Mouse (Mus musculus) midbrain, embryonic 13.5 days (tissue): ENCODE measurements around the gene Zfp790. TPM values are rescaled to one million over a fixed set of nuclear protein-coding genes. Genes with fewer than 3 reads are reported as not detected.

Source experiments
- ATAC-seq: fragments of 200-750 bp; cut with Nextera tagmentation; 2 replicates; pipeline ENCODE4 v1.8.0; 2017; ENCODE audit warnings: mild to moderate bottlenecking, moderate TSS enrichment, moderate library complexity
- H3K27ac ChIP-seq: fragments of 300-500 bp; sonication (generic); 2 replicates; pipeline ENCODE4 v1.5.1; 2015; ENCODE audit warnings: inconsistent platforms, mild to moderate bottlenecking, moderate library complexity
- H3K27me3 ChIP-seq: fragments of 300-500 bp; sonication (generic); 2 replicates; pipeline ENCODE4 v1.6.1; 2015; ENCODE audit warnings: mild to moderate bottlenecking, inconsistent platforms
- H3K36me3 ChIP-seq: fragments of 300-500 bp; sonication (generic); 2 replicates; pipeline ENCODE4 v1.6.1; 2015; ENCODE audit warnings: mild to moderate bottlenecking, inconsistent platforms
- H3K4me1 ChIP-seq: fragments of 300-500 bp; sonication (generic); replicated peaks from 2 replicates; pipeline ENCODE4 v1.6.1; 2015; ENCODE audit warnings: inconsistent platforms
- H3K4me2 ChIP-seq: fragments of 300-500 bp; sonication (generic); replicated peaks from 2 replicates; pipeline ENCODE4 v1.6.1; 2015; ENCODE audit warnings: moderate library complexity, mild to moderate bottlenecking, inconsistent platforms
- H3K4me3 ChIP-seq: fragments of 300-500 bp; sonication (generic); replicated peaks from 2 replicates; pipeline ENCODE4 v1.5.1; 2015; ENCODE audit warnings: mild to moderate bottlenecking, inconsistent platforms
- H3K9ac ChIP-seq: fragments of 300-500 bp; sonication (generic); replicated peaks from 2 replicates; pipeline ENCODE4 v1.6.1; 2015; ENCODE audit warnings: mild to moderate bottlenecking, inconsistent platforms
- H3K9me3 ChIP-seq: fragments of 300-500 bp; sonication (generic); 2 replicates; pipeline ENCODE4 v1.6.1; 2016; ENCODE audit warnings: mild to moderate bottlenecking, inconsistent platforms
- WGBS: fragments of 180-500 bp; shearing (Covaris S2); methylation state at CpG from one replicate; pipeline ENCODE4 v1.1.7; 2015; 5-methylcytosine and 5-hydroxymethylcytosine counted together
- polyA plus RNA-seq: library from polyadenylated mRNA; unstranded; fragments of >200 nt; fragmentation: Nextera tagmentation; extraction: Ambion mirVana; gene quantifications from 2 replicates; pipeline ENCODE4 v1.2.1, GENCODE M21; 2015

Zfp790 gene
- polyA plus RNA-seq, 1 experiment from 2014 or later: 29.7 TPM

- H3K4me1 ChIP-seq: no peaks in the 10 kb centered on the region
- H3K27ac ChIP-seq: no peak overlapping the region
- no peak for ATAC-seq
- no peaks in the 10 kb centered on the region for H3K9me3 ChIP-seq
- no peak overlapping the region for H3K9ac ChIP-seq
- H3K27me3 ChIP-seq: peaks cover 17% of the 10 kb centered on the region; the same call in 1 of the 2 replicates
- peaks cover 78% of the 10 kb centered on the region for H3K36me3 ChIP-seq
- WGBS: 32% methylated on average over 27 of the region's 27 CpGs
- H3K4me3 ChIP-seq: no peak overlapping the region
- no peak overlapping the region for H3K4me2 ChIP-seq
Observed at GRCm38 (mm10) chr7:29792906-29793305, 23.0 kb upstream of the Zfp790 start.

- Histone ChIP-seq H3K4me1 (no peaks in the 10 kb centered on the region), H3K4me3 (no peak overlapping the region), H3K36me3 (peaks cover 9% of the 10 kb centered on the region; the same call in 1 of the 2 replicates), H3K9ac (no peak overlapping the region), H3K27ac (no peak overlapping the region), H3K27me3 (no peaks in the 10 kb centered on the region), H3K9me3 (0 out of 2 replicates have a peak, but pooled peaks cover 4% of the 10 kb centered on the region), H3K4me2 (no peak overlapping the region)
- 71% methylated on average over 5 of the region's 5 CpGs for WGBS
- ATAC-seq: no peak
Observed at GRCm38 (mm10) chr7:29807046-29807445, 8.9 kb upstream of the Zfp790 start.

- Histone ChIP-seq H3K27me3 (no peaks in the 10 kb centered on the region), H3K9me3 (0 out of 2 replicates have a peak, but pooled peaks cover 4% of the 10 kb centered on the region), H3K36me3 (peaks cover 9% of the 10 kb centered on the region; the same call in 1 of the 2 replicates), H3K4me2 (no peak overlapping the region), H3K4me1 (peaks cover 27% of the 10 kb centered on the region), H3K4me3 (no peak overlapping the region), H3K27ac (no peak overlapping the region), H3K9ac (no peak overlapping the region)
- ATAC-seq: no peak
- 97% methylated on average over 1 of the region's 1 CpGs for WGBS
Observed at GRCm38 (mm10) chr7:29812244-29812643, 3.7 kb upstream of the Zfp790 start.

GRCm38 (mm10) chr7:29814381-29814780 is 1.5 kb upstream of the Zfp790 start:
- no peak for ATAC-seq
- Histone ChIP-seq H3K9ac (0 out of 2 replicates have a peak overlapping the region, but pooled peaks have one; percentile 71), H3K4me3 (peak overlapping the region; percentile 66), H3K9me3 (0 out of 2 replicates have a peak, but pooled peaks cover 4% of the 10 kb centered on the region), H3K4me2 (peak overlapping the region; percentile 80), H3K4me1 (peaks cover 43% of the 10 kb centered on the region), H3K27ac (no peak overlapping the region), H3K27me3 (no peaks in the 10 kb centered on the region), H3K36me3 (peaks cover 9% of the 10 kb centered on the region; the same call in 1 of the 2 replicates)
- 91% methylated on average over 2 of the region's 2 CpGs for WGBS

GRCm38 (mm10) chr7:29815061-29815784 is 691 bp upstream of the Zfp790 start:
- WGBS: 2% methylated on average over 12 of the region's 12 CpGs

GRCm38 (mm10) chr7:29818619-29819254 is 2.8 kb downstream of the Zfp790 start:
- Histone ChIP-seq H3K9ac (peak overlapping the region; percentile 72), H3K9me3 (no peaks in the 10 kb centered on the region), H3K27ac (peak overlapping the region; percentile 71), H3K4me2 (peak overlapping the region; percentile 80), H3K4me1 (peaks cover 50% of the 10 kb centered on the region), H3K36me3 (peaks cover 22% of the 10 kb centered on the region), H3K4me3 (peak overlapping the region; percentile 56), H3K27me3 (no peaks in the 10 kb centered on the region)
- WGBS: 2% methylated on average over 12 of the region's 12 CpGs
- peak; percentile 83 for ATAC-seq

More at GRCm38 (mm10) chr7:29815061-29815784, 691 bp upstream of the Zfp790 start:
- peak; percentile 60 for ATAC-seq
- Histone ChIP-seq H3K9ac (peak overlapping the region; percentile 71), H3K27ac (peak overlapping the region; percentile 59), H3K36me3 (peaks cover 9% of the 10 kb centered on the region; the same call in 1 of the 2 replicates), H3K27me3 (no peaks in the 10 kb centered on the region), H3K4me3 (peak overlapping the region; percentile 66), H3K4me2 (peak overlapping the region; percentile 80), H3K9me3 (0 out of 2 replicates have a peak, but pooled peaks cover 4% of the 10 kb centered on the region), H3K4me1 (peaks cover 50% of the 10 kb centered on the region)

GRCm38 (mm10) chr7:29828001-29828400 is 12.1 kb downstream of the Zfp790 start:
- Histone ChIP-seq H3K4me1 (no peaks in the 10 kb centered on the region), H3K9me3 (no peaks in the 10 kb centered on the region), H3K4me2 (no peak overlapping the region), H3K27me3 (no peaks in the 10 kb centered on the region), H3K36me3 (peaks cover 87% of the 10 kb centered on the region), H3K4me3 (no peak overlapping the region), H3K27ac (no peak overlapping the region), H3K9ac (no peak overlapping the region)
- ATAC-seq: no peak
- WGBS: 94% methylated on average over 12 of the region's 12 CpGs

- Histone ChIP-seq H3K4me3 (no peak overlapping the region), H3K27me3 (no peaks in the 10 kb centered on the region), H3K9ac (no peak overlapping the region), H3K4me1 (no peaks in the 10 kb centered on the region), H3K36me3 (peaks cover 86% of the 10 kb centered on the region), H3K9me3 (no peaks in the 10 kb centered on the region), H3K27ac (no peak overlapping the region), H3K4me2 (no peak overlapping the region)
- WGBS: 85% methylated on average over 12 of the region's 12 CpGs
- no peak for ATAC-seq
Observed at GRCm38 (mm10) chr7:29829804-29830203, 13.9 kb downstream of the Zfp790 start.

- Histone ChIP-seq H3K4me2 (no peak overlapping the region), H3K27me3 (no peaks in the 10 kb centered on the region), H3K9me3 (no peaks in the 10 kb centered on the region), H3K4me1 (no peaks in the 10 kb centered on the region), H3K4me3 (no peak overlapping the region), H3K36me3 (peaks cover 55% of the 10 kb centered on the region), H3K9ac (no peak overlapping the region), H3K27ac (no peak overlapping the region)
- ATAC-seq: no peak
- WGBS: 91% methylated on average over 1 of the region's 1 CpGs
Observed at GRCm38 (mm10) chr7:29836816-29837215, 20.9 kb downstream of the Zfp790 start.

GRCm38 (mm10) chr7:29839256-29839655 is 23.3 kb downstream of the Zfp790 start:
- Histone ChIP-seq H3K36me3 (peaks cover 49% of the 10 kb centered on the region), H3K4me2 (no peak overlapping the region), H3K9me3 (no peaks in the 10 kb centered on the region), H3K27ac (no peak overlapping the region), H3K4me3 (no peak overlapping the region), H3K9ac (no peak overlapping the region), H3K27me3 (no peaks in the 10 kb centered on the region), H3K4me1 (no peaks in the 10 kb centered on the region)
- no peak for ATAC-seq
- WGBS: 91% methylated on average over 3 of the region's 3 CpGs

- no peak overlapping the region for H3K4me2 ChIP-seq
- ATAC-seq: no peak
- no peaks in the 10 kb centered on the region for H3K4me1 ChIP-seq
- peaks cover 56% of the 10 kb centered on the region for H3K36me3 ChIP-seq
- no peak overlapping the region for H3K9ac ChIP-seq
- no peak overlapping the region for H3K27ac ChIP-seq
- H3K9me3 ChIP-seq: no peaks in the 10 kb centered on the region
- no peak overlapping the region for H3K4me3 ChIP-seq
- 100% methylated on average over 1 of the region's 1 CpGs for WGBS
- H3K27me3 ChIP-seq: no peaks in the 10 kb centered on the region
Observed at GRCm38 (mm10) chr7:29842105-29842504, 26.2 kb downstream of the Zfp790 start.

GRCm38 (mm10) chr7:29844616-29845015 is 28.7 kb downstream of the Zfp790 start:
- 93% methylated on average over 5 of the region's 5 CpGs for WGBS
- no peak for ATAC-seq

More at GRCm38 (mm10) chr7:29844616-29845015, 28.7 kb downstream of the Zfp790 start:
- Histone ChIP-seq H3K9ac (no peak overlapping the region), H3K4me1 (no peaks in the 10 kb centered on the region), H3K27me3 (no peaks in the 10 kb centered on the region), H3K27ac (no peak overlapping the region), H3K4me2 (no peak overlapping the region), H3K9me3 (no peaks in the 10 kb centered on the region), H3K36me3 (peaks cover 70% of the 10 kb centered on the region), H3K4me3 (no peak overlapping the region)
